Mouse (Mus musculus): ENCODE data around the gene Cacna2d4. TPM values are rescaled to one million over a fixed set of nuclear protein-coding genes. Genes with fewer than 3 reads are reported as not detected.
"Not testable (repeated sequence)": the region's sequence is repeated elsewhere in the genome, so short reads cannot be mapped to it uniquely, and the experiment has no call there.

The Cacna2d4 gene
- polyA plus RNA-seq, 1 experiment from 2014 or later, result 0.08 TPM

- Histone ChIP-seq H3K27me3 (no peaks in the 10 kb centered on the region), H3K27ac (no peak overlapping the region), H3K9ac (no peak overlapping the region), H3K9me3 (replicated peaks) (no peaks in the 10 kb centered on the region), H3K4me2 (no peak overlapping the region), H3K4me1 (no peaks in the 10 kb centered on the region), H3K4me3 (replicated peaks) (no peak overlapping the region), H3K36me3 (peaks cover 46% of the 10 kb centered on the region)
- no peak for ATAC-seq (replicated peaks; ENCODE audit: low FRiP score)
- 77% methylated on average over 6 of the region's 6 CpGs for WGBS
Observed at GRCm38 (mm10) chr6:119352501-119352900, 116.2 kb downstream of the Cacna2d4 start.

DNA sequence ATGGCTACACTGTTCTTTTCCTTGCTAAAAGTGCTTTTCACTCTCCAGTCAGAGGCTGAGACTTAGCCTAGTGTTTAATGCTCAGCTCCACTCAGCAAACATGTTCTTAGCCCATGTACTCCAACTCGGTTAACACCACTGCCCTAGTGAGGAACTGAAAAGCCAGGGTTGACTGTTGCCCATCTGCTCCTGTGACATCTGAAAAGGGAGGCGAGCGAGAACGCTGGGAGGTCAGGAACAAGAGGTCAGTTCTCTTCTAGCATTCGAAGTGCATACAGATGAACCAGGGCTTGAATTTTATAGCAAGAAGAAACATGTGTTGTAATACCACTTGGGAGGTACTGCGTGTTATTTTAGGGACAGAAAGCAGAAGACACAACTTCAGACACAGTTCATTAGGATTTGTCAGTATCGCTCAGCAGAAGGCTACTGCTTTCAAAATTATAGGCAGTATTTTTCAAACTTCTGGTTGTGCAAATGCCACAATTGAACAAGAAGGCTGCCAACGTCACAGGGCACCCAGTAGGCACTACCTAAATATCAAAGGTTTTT is 121.8 kb downstream of the Cacna2d4 start:
- no peaks in the 10 kb centered on the region for H3K9me3 ChIP-seq (replicated peaks)
- peaks cover 91% of the 10 kb centered on the region for H3K36me3 ChIP-seq
- H3K4me1 ChIP-seq, result no peaks in the 10 kb centered on the region
- H3K4me2 ChIP-seq, result no peak overlapping the region
- WGBS, result 88% methylated on average over 8 of the region's 8 CpGs
- no peak overlapping the region for H3K27ac ChIP-seq
- no peak for ATAC-seq (replicated peaks; ENCODE audit: low FRiP score)
- no peak overlapping the region for H3K9ac ChIP-seq
- no peaks in the 10 kb centered on the region for H3K27me3 ChIP-seq
- no peak overlapping the region for H3K4me3 ChIP-seq (replicated peaks)

DNA sequence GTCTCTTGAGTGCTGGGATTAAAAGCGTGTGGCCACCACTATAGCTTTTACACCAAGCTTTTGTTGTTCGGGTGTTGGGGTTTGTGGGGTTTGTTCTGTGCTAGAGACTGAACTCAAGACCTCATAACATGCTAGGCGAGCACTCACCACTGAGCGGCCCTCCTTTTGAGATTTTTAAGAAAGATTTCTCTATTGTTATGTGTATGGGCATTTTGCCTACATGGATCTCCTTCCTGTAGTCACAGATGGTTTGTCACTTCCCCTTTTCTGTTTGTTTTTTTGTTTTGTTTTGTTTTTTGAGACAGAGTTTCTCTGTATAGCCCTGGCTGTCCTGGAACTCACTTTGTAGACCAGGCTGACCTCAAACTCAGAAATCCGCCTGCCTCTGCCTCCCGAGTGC is 123.9 kb downstream of the Cacna2d4 start:
- H3K4me3 ChIP-seq (replicated peaks); H3K9me3 ChIP-seq (replicated peaks); H3K27ac ChIP-seq; H3K27me3 ChIP-seq; H3K4me1 ChIP-seq; H3K9ac ChIP-seq; H3K4me2 ChIP-seq; ATAC-seq (replicated peaks; ENCODE audit: low FRiP score): not testable (repeated sequence)
- 91% methylated on average over 6 of the region's 6 CpGs for WGBS
- peaks cover 88% of the 10 kb centered on the region for H3K36me3 ChIP-seq

DNA sequence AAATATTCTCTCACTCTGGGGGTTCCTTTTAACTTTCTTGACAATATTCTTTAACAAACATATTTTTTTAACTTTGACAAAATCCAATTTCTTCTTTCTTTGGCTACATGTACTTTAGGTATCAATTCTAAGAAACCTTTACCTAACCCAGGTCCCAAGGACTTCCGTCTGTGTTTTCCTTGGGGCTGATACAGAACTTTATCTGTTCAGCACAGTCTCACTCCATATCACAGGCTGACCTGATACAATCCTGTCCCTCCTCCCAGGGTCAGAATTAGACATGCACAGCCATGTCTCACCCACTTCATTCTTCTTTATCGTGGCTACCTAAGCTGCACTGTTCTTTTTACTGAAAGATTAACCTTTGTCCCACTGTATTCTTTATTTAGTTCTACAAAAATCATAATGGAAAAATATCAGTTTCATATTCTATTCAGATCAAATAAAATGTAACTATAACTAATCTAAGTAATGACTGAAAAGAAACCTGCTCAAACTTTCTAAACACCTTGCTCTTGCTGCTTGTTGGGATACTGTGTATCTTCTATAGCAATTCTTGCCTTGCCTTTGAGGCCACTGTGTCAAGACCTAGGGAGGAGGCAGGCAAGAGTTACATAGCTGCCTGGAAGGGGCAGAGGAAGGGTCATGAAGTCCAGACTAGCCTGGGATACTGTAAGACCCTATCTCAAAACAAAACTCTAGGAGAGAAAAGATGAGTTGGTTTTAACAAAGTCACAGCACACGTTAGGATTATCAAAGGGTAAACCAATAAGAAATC is 124.8 kb downstream of the Cacna2d4 start:
- ATAC-seq (replicated peaks; ENCODE audit: low FRiP score), result no peak
- Histone ChIP-seq H3K4me3 (replicated peaks) (no peak overlapping the region), H3K4me2 (no peak overlapping the region), H3K9me3 (replicated peaks) (no peaks in the 10 kb centered on the region), H3K27me3 (no peaks in the 10 kb centered on the region), H3K36me3 (peaks cover 88% of the 10 kb centered on the region), H3K27ac (no peak overlapping the region), H3K9ac (no peak overlapping the region), H3K4me1 (no peaks in the 10 kb centered on the region)
- WGBS, result 94% methylated on average over 3 of the region's 3 CpGs

DNA sequence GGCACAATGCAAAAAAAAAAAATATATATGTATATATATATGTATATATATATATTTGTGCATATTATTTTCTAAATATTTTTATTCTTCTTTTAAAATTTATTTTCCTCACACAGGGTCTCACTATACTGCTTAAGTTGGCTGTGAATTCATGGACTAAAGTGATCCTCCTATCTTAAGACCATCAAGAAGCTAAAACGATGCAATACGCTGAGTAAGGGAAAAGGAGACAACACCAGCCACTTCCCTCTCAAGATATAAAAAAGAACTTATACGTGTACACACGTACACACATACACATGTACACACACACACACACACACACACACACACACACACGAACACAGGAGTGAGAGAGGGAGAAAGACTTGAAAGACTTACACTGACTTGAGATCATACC is 127.3 kb downstream of the Cacna2d4 start:
- WGBS, result 93% methylated on average over 5 of the region's 5 CpGs
- no peak overlapping the region for H3K27ac ChIP-seq
- no peak overlapping the region for H3K9ac ChIP-seq
- ATAC-seq (replicated peaks; ENCODE audit: low FRiP score), result no peak
- H3K36me3 ChIP-seq, result peaks cover 84% of the 10 kb centered on the region
- H3K4me1 ChIP-seq, result no peaks in the 10 kb centered on the region
- no peaks in the 10 kb centered on the region for H3K27me3 ChIP-seq
- no peak overlapping the region for H3K4me2 ChIP-seq
- no peaks in the 10 kb centered on the region for H3K9me3 ChIP-seq (replicated peaks)
- H3K4me3 ChIP-seq (replicated peaks), result no peak overlapping the region

GRCm38 (mm10) chr6:119366800-119367199 is 130.5 kb downstream of the Cacna2d4 start:
- H3K4me1 ChIP-seq; H3K9me3 ChIP-seq (replicated peaks); H3K4me3 ChIP-seq (replicated peaks); H3K4me2 ChIP-seq; H3K9ac ChIP-seq; H3K27me3 ChIP-seq; ATAC-seq (replicated peaks; ENCODE audit: low FRiP score); H3K27ac ChIP-seq: not testable (repeated sequence)
- H3K36me3 ChIP-seq, result peaks cover 64% of the 10 kb centered on the region
- 93% methylated on average over 3 of the region's 4 CpGs for WGBS

- Histone ChIP-seq H3K9me3 (replicated peaks) (no peaks in the 10 kb centered on the region), H3K27me3 (no peaks in the 10 kb centered on the region), H3K9ac (no peak overlapping the region), H3K4me2 (no peak overlapping the region), H3K27ac (no peak overlapping the region), H3K4me3 (replicated peaks) (no peak overlapping the region), H3K4me1 (no peaks in the 10 kb centered on the region), H3K36me3 (peaks cover 63% of the 10 kb centered on the region)
- WGBS, result 90% methylated on average over 2 of the region's 2 CpGs
- no peak for ATAC-seq (replicated peaks; ENCODE audit: low FRiP score)
Observed at GRCm38 (mm10) chr6:119367382-119367781, 131.1 kb downstream of the Cacna2d4 start.

DNA sequence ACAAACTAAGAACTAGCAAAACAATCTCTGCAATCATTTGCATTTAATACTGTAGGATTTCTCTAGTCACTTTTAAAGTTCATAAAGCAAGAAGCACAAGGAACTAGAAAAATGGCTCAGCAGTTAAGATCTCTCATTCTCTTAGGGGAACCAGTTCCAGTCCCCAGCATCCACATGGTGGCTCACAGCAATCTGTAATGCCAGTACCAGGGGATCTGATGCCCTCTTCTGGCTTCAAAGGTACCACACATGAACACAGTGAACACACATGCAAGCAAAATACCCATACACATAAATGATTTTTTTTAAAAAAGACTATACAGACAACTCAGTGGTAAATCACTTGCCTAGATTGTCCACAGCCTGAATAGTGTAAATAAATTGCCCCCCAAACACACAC is 135.3 kb downstream of the Cacna2d4 start:
- no peaks in the 10 kb centered on the region for H3K27me3 ChIP-seq
- no peaks in the 10 kb centered on the region for H3K4me1 ChIP-seq
- ATAC-seq (replicated peaks; ENCODE audit: low FRiP score), result no peak
- H3K9me3 ChIP-seq (replicated peaks), result no peaks in the 10 kb centered on the region
- no peak overlapping the region for H3K4me2 ChIP-seq
- no peak overlapping the region for H3K9ac ChIP-seq
- no peak overlapping the region for H3K4me3 ChIP-seq (replicated peaks)
- no peak overlapping the region for H3K27ac ChIP-seq
- H3K36me3 ChIP-seq, result peaks cover 26% of the 10 kb centered on the region

- Histone ChIP-seq H3K4me3 (replicated peaks) (no peak overlapping the region), H3K9ac (no peak overlapping the region), H3K27ac (no peak overlapping the region), H3K27me3 (no peaks in the 10 kb centered on the region), H3K36me3 (peaks cover 22% of the 10 kb centered on the region), H3K4me1 (no peaks in the 10 kb centered on the region), H3K9me3 (replicated peaks) (no peaks in the 10 kb centered on the region), H3K4me2 (no peak overlapping the region)
- 79% methylated on average over 5 of the region's 5 CpGs for WGBS
- no peak for ATAC-seq (replicated peaks; ENCODE audit: low FRiP score)
Observed at GRCm38 (mm10) chr6:119372237-119372636, 135.9 kb downstream of the Cacna2d4 start.

- no peak overlapping the region for H3K4me2 ChIP-seq
- H3K36me3 ChIP-seq, result peaks cover 15% of the 10 kb centered on the region
- H3K27ac ChIP-seq, result no peak overlapping the region
- no peaks in the 10 kb centered on the region for H3K9me3 ChIP-seq (replicated peaks)
- no peaks in the 10 kb centered on the region for H3K4me1 ChIP-seq
- no peak overlapping the region for H3K4me3 ChIP-seq (replicated peaks)
- no peak overlapping the region for H3K9ac ChIP-seq
- no peaks in the 10 kb centered on the region for H3K27me3 ChIP-seq
- no peak for ATAC-seq (replicated peaks; ENCODE audit: low FRiP score)
Observed at GRCm38 (mm10) chr6:119373000-119373705, 136.8 kb downstream of the Cacna2d4 start.

GRCm38 (mm10) chr6:119375035-119375434 is 138.7 kb downstream of the Cacna2d4 start:
- no peaks in the 10 kb centered on the region for H3K9me3 ChIP-seq (replicated peaks)
- no peak overlapping the region for H3K4me2 ChIP-seq
- H3K27ac ChIP-seq, result no peak overlapping the region
- no peaks in the 10 kb centered on the region for H3K27me3 ChIP-seq
- H3K4me3 ChIP-seq (replicated peaks), result no peak overlapping the region
- ATAC-seq (replicated peaks; ENCODE audit: low FRiP score), result no peak
- 83% methylated on average over 5 of the region's 5 CpGs for WGBS
- H3K36me3 ChIP-seq, result no peaks in the 10 kb centered on the region
- H3K9ac ChIP-seq, result no peak overlapping the region
- H3K4me1 ChIP-seq, result no peaks in the 10 kb centered on the region

GRCm38 (mm10) chr6:119377613-119378012 is 141.3 kb downstream of the Cacna2d4 start:
- Histone ChIP-seq H3K4me1 (no peaks in the 10 kb centered on the region), H3K9me3 (replicated peaks) (no peaks in the 10 kb centered on the region), H3K9ac (no peak overlapping the region), H3K4me3 (replicated peaks) (no peak overlapping the region), H3K4me2 (no peak overlapping the region), H3K36me3 (no peaks in the 10 kb centered on the region), H3K27ac (no peak overlapping the region), H3K27me3 (no peaks in the 10 kb centered on the region)
- WGBS, result 70% methylated on average over 2 of the region's 2 CpGs
- no peak for ATAC-seq (replicated peaks; ENCODE audit: low FRiP score)

Measured in kidney, embryonic 15.5 days (tissue).